Mouse (Mus musculus) heart, embryonic 11.5 days (tissue): Measurements from ENCODE around the gene Lrrc51. TPM values are rescaled to one million over a fixed set of nuclear protein-coding genes. Genes with fewer than 3 reads are reported as not detected.
A peak's percentile ranks its signal among the peaks of the same experiment; 100 is the strongest.
"Not testable (repeated sequence)": the region's sequence is repeated elsewhere in the genome, so short reads cannot be mapped to it uniquely, and the experiment has no call there.

Experiments used
- ATAC-seq: fragments of 200-750 bp; cut with Nextera tagmentation; replicated peaks from 2 replicates; pipeline ENCODE4 v1.8.0; 2017; ENCODE audit warnings: moderate library complexity; ENCODE audit not compliant: insufficient number of reproducible peaks, low FRiP score, low TSS enrichment
- H3K27ac ChIP-seq: fragments of 300-500 bp; sonication (generic); 2 replicates; pipeline ENCODE4 v1.5.1; 2014; ENCODE audit warnings: mild to moderate bottlenecking, low read depth, low read length
- H3K27me3 ChIP-seq: fragments of 300-500 bp; sonication (generic); 2 replicates; pipeline ENCODE4 v1.6.1; 2014; ENCODE audit warnings: mild to moderate bottlenecking, low read length, mixed read lengths; ENCODE audit not compliant: control insufficient read depth, insufficient read depth
- H3K36me3 ChIP-seq: fragments of 300-500 bp; sonication (generic); 2 replicates; pipeline ENCODE4 v1.6.1; 2014; ENCODE audit warnings: mild to moderate bottlenecking, low read length, moderate library complexity, mixed read lengths; ENCODE audit not compliant: control insufficient read depth, insufficient read depth
- H3K4me1 ChIP-seq: fragments of 300-500 bp; sonication (generic); 2 replicates; pipeline ENCODE4 v1.6.1; 2014; ENCODE audit warnings: low read length; ENCODE audit not compliant: control insufficient read depth, insufficient read depth
- H3K4me2 ChIP-seq: fragments of 300-500 bp; sonication (generic); 2 replicates; pipeline ENCODE4 v1.6.1; 2014; ENCODE audit warnings: mild to moderate bottlenecking, moderate library complexity
- H3K4me3 ChIP-seq: fragments of 300-500 bp; sonication (generic); 2 replicates; pipeline ENCODE4 v1.5.1; 2014; ENCODE audit warnings: low read depth, low read length
- H3K9ac ChIP-seq: fragments of 300-500 bp; sonication (generic); 2 replicates; pipeline ENCODE4 v1.6.1; 2014; ENCODE audit warnings: mild to moderate bottlenecking, low read depth, low read length, moderate library complexity
- H3K9me3 ChIP-seq: fragments of 300-500 bp; sonication (generic); replicated peaks from 2 replicates; pipeline ENCODE4 v1.6.1; 2016; ENCODE audit warnings: low read length; ENCODE audit not compliant: control insufficient read depth
- WGBS: fragments of 180-500 bp; shearing (Covaris S2); extraction: QIAGEN DNeasy Blood & Tissue Kit; methylation state at CpG from one replicate; pipeline ENCODE4 v1.1.7; 2014; ENCODE audit not compliant: insufficient replicate concordance; 5-methylcytosine and 5-hydroxymethylcytosine counted together
- polyA plus RNA-seq: library from polyadenylated mRNA; unstranded; fragments of >200 nt; fragmentation: Nextera tagmentation; extraction: Ambion mirVana; gene quantifications from 2 replicates; pipeline ENCODE4 v1.2.1, GENCODE M21; 2014

The Lrrc51 gene
- polyA plus RNA-seq, 1 experiment from 2014 or later = 6.5 TPM

DNA sequence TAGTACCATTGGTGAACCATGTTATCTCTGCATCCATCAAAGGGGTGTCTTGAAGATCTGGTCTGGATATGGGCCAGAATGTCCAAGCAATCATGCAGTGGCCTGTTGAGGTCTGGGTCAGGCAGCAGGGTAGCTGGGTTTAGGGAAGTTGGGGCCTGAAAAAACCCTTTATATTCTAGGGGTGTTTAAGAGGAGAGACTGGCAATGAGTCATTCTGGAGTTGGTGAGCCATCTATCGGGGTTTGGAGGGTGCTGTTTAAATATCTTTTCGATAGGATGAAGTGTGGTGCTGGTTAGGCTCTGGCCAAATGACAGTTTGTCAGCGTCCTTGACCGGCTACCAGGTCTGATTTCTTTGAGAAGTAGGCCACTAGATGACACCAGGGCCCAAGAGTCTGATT lies 2.3 kb upstream of the Lrrc51 start:
- ATAC-seq = no peak
- Histone ChIP-seq H3K9me3 (no peaks in the 10 kb centered on the region), H3K4me2 (peak overlapping the region; percentile 14; the same call in 1 of the 2 replicates), H3K27me3 (no peaks in the 10 kb centered on the region), H3K4me1 (peaks cover 4% of the 10 kb centered on the region; the same call in 1 of the 2 replicates), H3K4me3 (no peak overlapping the region), H3K36me3 (peaks cover 2% of the 10 kb centered on the region; the same call in 1 of the 2 replicates), H3K9ac (no peak overlapping the region), H3K27ac (no peak overlapping the region)
- WGBS = 90% methylated on average over 4 of the region's 4 CpGs

DNA sequence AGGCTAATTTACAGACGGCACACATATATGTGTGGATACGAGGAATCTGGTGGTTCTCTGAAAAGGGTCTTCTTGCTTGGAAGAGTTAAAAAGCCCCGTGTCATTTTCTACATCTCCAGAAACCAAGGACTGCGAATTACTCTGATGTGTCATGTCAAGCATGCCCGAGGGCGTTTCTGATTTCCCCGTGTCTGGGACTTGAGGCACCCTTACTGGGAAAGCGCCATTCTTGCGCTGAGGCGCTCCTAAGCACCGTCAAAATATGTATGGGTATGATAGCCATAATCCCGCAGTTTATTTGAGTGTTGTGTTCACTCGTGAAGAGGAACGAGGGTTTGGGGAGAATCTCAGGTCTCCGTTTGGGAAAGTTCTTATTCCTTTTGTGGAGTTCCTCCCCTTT lies 395 bp downstream of the Lrrc51 start:
- H3K4me2 ChIP-seq = peak overlapping the region; percentile 68
- no peak for ATAC-seq
- WGBS = 6% methylated on average over 15 of the region's 15 CpGs

DNA sequence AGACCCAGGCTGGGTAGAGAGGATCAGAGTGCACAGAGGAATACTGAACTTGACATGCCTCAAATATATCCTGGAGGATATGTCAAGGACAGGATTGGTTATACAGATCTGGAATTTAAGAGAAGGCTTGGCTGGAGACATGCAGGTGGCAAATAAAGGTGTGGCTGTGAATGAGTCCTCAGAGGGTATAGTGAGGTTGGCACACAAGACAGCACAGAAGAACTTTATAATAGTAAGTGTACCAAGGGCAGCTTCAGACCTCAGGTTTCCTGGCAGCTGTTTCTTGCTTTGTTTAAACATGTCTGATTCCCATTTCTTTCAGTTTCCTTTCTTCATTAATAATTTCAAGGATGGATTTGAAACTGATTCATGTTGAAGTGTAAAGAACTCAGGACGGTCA lies 1.1 kb downstream of the Lrrc51 start:
- peak overlapping the region; percentile 8; the same call in 1 of the 2 replicates for H3K4me3 ChIP-seq
- 88% methylated on average over 1 of the region's 1 CpGs for WGBS
- H3K4me2 ChIP-seq = peak overlapping the region; percentile 68
- peaks cover 4% of the 10 kb centered on the region; the same call in 1 of the 2 replicates for H3K4me1 ChIP-seq
- ATAC-seq = no peak
- H3K27ac ChIP-seq = no peak overlapping the region
- H3K9me3 ChIP-seq = no peaks in the 10 kb centered on the region
- no peaks in the 10 kb centered on the region for H3K27me3 ChIP-seq
- no peaks in the 10 kb centered on the region for H3K36me3 ChIP-seq
- no peak overlapping the region for H3K9ac ChIP-seq

More for the DNA sequence above, 395 bp downstream of the Lrrc51 start:
- H3K27me3 ChIP-seq = no peaks in the 10 kb centered on the region
- peak overlapping the region; percentile 91 for H3K9ac ChIP-seq
- H3K4me1 ChIP-seq = peaks cover 4% of the 10 kb centered on the region; the same call in 1 of the 2 replicates
- no peaks in the 10 kb centered on the region for H3K9me3 ChIP-seq
- peak overlapping the region; percentile 92 for H3K4me3 ChIP-seq
- H3K36me3 ChIP-seq = no peaks in the 10 kb centered on the region
- H3K27ac ChIP-seq = peak overlapping the region; percentile 70

DNA sequence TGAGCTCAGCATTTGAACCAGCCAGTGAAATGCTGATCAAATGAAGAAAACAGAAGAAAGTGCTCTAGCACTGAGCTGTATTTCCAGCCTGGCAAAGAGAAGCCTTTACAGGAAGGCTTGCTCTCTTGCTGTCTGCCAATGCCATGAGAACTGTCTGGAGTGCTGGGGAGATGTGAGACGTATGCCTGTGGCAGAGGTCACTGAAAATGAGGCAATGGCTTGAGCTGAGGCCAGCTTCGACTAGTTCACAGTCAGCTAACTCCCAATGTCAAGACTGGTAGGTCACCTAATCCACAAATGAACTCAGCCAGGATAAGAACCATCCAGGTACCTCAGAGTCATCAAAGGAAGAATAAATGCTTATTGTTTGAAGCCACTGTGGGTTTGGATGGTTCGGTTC lies 5.6 kb downstream of the Lrrc51 start:
- H3K36me3 ChIP-seq = no peaks in the 10 kb centered on the region
- no peak overlapping the region for H3K9ac ChIP-seq
- no peak for ATAC-seq
- H3K27me3 ChIP-seq = no peaks in the 10 kb centered on the region
- H3K4me2 ChIP-seq = no peak overlapping the region
- no peaks in the 10 kb centered on the region for H3K9me3 ChIP-seq
- no peaks in the 10 kb centered on the region; the same call in 1 of the 2 replicates for H3K4me1 ChIP-seq
- H3K4me3 ChIP-seq = no peak overlapping the region
- H3K27ac ChIP-seq = no peak overlapping the region
- 75% methylated on average over 3 of the region's 3 CpGs for WGBS

DNA sequence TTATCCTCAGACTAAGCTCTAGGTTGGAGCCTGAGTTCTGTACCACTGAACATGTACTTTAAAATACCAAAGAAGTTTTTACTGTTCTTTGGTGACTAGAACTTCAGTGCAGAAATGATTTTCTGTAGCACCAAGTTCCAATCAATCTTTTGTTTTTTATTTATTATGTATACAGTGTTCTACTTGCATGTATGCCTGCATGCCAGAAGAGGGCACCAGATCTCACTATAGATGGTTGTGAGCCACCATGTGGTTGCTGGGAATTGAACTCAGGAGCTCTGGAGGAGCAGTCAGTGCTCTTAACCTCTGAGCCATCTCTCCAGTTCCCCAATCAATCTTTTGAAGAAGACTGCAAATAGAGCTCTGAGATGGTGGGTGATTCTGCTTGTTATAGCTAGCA lies 7.8 kb downstream of the Lrrc51 start:
- not testable (repeated sequence) for H3K27me3 ChIP-seq, H3K9me3 ChIP-seq, H3K4me1 ChIP-seq, H3K9ac ChIP-seq, H3K27ac ChIP-seq, H3K4me2 ChIP-seq, H3K4me3 ChIP-seq, H3K36me3 ChIP-seq, ATAC-seq

DNA sequence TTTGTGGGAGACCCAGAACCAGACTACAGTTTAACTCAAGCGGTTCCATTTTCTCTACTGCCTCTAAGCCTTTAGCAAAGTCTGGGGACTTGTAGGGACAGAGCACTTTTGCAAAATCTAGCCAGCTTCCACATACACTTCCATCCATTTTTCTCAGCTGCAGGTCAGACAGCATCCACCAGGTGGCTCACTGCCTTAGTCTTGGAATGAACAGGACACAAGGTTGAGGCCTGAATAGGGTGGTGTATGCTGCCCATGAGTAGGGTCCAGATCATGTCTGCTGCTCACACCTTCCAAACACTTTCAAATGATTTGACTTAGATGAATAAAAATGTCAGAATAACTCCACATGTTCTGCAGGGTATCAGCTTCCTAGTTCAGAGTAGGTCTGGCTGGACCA lies 15.6 kb downstream of the Lrrc51 start:
- Histone ChIP-seq H3K9ac (no peak overlapping the region), H3K4me1 (no peaks in the 10 kb centered on the region), H3K4me3 (no peak overlapping the region), H3K9me3 (no peaks in the 10 kb centered on the region), H3K27ac (no peak overlapping the region), H3K36me3 (peaks cover 5% of the 10 kb centered on the region), H3K4me2 (no peak overlapping the region), H3K27me3 (no peaks in the 10 kb centered on the region)
- ATAC-seq = 0 out of 2 replicates have a peak, but pooled peaks have one; percentile 52
- WGBS = 15% methylated on average over 1 of the region's 1 CpGs

DNA sequence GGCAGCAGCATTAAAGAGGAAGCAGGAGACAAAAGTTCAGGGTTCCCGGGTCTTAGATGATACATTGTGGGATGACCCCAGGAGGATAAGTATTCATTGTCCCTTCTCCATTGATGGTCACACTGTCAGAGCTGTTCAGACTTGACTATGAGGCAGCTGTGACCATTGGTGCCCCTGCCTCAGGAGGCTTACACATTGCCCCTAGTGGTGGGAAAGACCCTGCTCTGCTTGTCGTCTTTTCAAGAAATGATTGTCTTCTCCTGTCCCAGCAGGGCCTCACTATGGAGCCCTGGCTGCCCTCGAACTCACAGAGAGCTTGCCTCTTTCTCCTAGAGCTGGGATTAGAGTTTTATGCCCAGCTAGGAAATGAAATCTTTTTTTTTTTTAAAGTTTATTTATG lies 21.7 kb downstream of the Lrrc51 start:
- Histone ChIP-seq H3K9ac (no peak overlapping the region), H3K36me3 (peaks cover 22% of the 10 kb centered on the region), H3K9me3 (no peaks in the 10 kb centered on the region), H3K4me2 (no peak overlapping the region), H3K4me3 (no peak overlapping the region), H3K4me1 (peaks cover 10% of the 10 kb centered on the region), H3K27ac (no peak overlapping the region), H3K27me3 (no peaks in the 10 kb centered on the region)
- ATAC-seq = no peak
- WGBS = 68% methylated on average over 3 of the region's 3 CpGs

DNA sequence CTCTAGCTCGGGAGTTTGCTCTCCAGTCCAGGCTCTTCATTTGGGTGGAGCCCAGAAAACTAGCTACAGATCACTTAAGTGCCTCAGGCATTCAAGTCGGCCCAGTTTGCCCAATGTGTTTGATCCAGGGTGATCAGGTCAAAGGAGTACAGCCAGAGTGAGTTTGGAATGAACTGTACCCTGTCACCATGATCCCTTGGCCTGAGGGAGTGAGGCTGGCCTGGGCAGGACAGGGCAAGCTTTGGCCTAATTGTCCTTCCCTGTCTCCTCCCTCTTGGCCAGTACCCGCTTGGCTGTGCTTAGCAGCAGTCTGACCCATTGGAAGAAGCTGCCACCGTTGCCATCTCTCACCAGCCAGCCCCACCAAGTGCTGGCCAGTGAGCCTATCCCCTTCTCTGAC lies 23.6 kb downstream of the Lrrc51 start:
- peaks cover 22% of the 10 kb centered on the region for H3K36me3 ChIP-seq
- no peaks in the 10 kb centered on the region for H3K27me3 ChIP-seq
- H3K4me1 ChIP-seq = peaks cover 16% of the 10 kb centered on the region
- no peak overlapping the region for H3K4me3 ChIP-seq
- no peak overlapping the region for H3K9ac ChIP-seq
- no peak for ATAC-seq
- no peak overlapping the region for H3K4me2 ChIP-seq
- no peaks in the 10 kb centered on the region for H3K9me3 ChIP-seq
- 83% methylated on average over 4 of the region's 4 CpGs for WGBS
- H3K27ac ChIP-seq = no peak overlapping the region

DNA sequence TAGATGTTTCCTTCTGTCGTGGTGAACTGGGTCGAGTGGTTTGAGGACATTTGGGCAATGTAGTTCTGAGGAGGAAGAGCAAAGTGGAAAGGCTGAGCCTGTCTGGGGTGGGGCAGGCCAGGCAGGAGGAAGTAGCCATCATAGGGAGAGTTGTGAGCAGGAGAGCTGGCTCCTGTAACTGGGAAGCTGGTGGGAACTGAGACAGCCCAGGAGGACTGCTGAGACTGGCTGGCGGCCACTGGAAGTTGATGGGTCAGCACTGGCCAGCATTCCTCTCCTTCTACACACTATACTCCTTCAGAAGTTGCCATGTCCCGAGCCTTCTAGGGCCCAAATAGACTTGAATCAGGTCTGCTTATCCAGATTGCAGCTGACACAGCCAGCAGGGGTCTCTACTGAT lies 25.3 kb downstream of the Lrrc51 start:
- 64% methylated on average over 4 of the region's 4 CpGs for WGBS
- Histone ChIP-seq H3K4me2 (no peak overlapping the region), H3K4me1 (peaks cover 20% of the 10 kb centered on the region)

More for the DNA sequence above, 25.3 kb downstream of the Lrrc51 start:
- ATAC-seq = no peak
- peaks cover 21% of the 10 kb centered on the region for H3K36me3 ChIP-seq
- H3K4me3 ChIP-seq = no peak overlapping the region
- H3K27ac ChIP-seq = no peak overlapping the region
- H3K27me3 ChIP-seq = no peaks in the 10 kb centered on the region
- H3K9me3 ChIP-seq = no peaks in the 10 kb centered on the region
- 0 out of 2 replicates have a peak overlapping the region, but pooled peaks have one; percentile 22 for H3K9ac ChIP-seq
